Mouse (Mus musculus) thymus, postnatal 10 days (tissue): ENCODE results near the gene Gm8926.
"Not testable (repeated sequence)": the region's sequence is repeated elsewhere in the genome, so short reads cannot be mapped to it uniquely, and the experiment has no call there.

ENCODE experiments used
- DNase-seq, 2 experiments: peaks; one replicate each; pipeline ENCODE4 v3.0.0; 2021; ENCODE audit warnings: low spot score in 2 of 2

Gene Gm8926

DNA sequence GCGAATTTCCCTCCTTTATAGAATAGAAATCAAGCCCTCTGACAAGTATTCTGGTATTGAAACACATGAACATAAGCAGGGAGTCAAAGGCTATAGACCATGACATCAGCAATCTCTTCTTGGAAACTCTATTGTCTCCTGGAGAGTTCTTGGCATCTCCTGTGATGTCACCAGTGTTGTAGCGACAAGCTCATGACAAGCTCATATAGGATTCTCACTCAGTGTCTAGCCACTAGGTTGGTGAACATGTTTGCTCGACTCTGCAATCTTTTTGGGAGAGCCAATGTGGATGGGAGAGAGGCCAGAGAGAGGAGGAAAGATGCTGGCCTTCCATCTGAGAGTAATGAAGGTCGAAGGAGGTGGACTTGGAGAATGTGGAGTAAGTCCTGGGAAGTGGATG is at the start of gene Gm8926:
Gene Gm8926, plus strand, starts transcription at position 301 of the 400 bp plus-strand sequence.
- not testable (repeated sequence) for DNase-seq
